Mouse (Mus musculus) liver, adult 2 months (tissue): Measurements from ENCODE around the gene Asic4.

Experiments used
- CTCF ChIP-seq: fragments of 200-500 bp; IDR thresholded peaks from 2 replicates; pipeline ENCODE4 v1.5.1; 2011; ENCODE audit warnings: low read depth, low read length, control low read depth
- POLR2A ChIP-seq: fragments of 200-500 bp; IDR thresholded peaks from 2 replicates; pipeline ENCODE4 v1.6.1; 2011; ENCODE audit warnings: low read length, control low read depth; ENCODE audit not compliant: insufficient read depth; ENCODE audit errors: extremely low read depth

GRCm38 (mm10) chr1:75441471-75441996 is 8.7 kb upstream of the Asic4 start:
- TF ChIP-seq CTCF (no peak), POLR2A (no peak)
